Mouse (Mus musculus): ENCODE results near the gene Bdh2. TPM values are rescaled to one million over a fixed set of nuclear protein-coding genes. Genes with fewer than 3 reads are reported as not detected.

Gene Bdh2
- polyA plus RNA-seq, 1 experiment from 2014 or later = 6.3 TPM

- ATAC-seq (ENCODE audit: insufficient number of reproducible peaks, insufficient read depth, low FRiP score, low read depth) = peak; percentile 91
- H3K27ac ChIP-seq (ENCODE audit: low read length) = no peak within 1 kb of the TSS
- WGBS = 7% methylated on average over 25 of the region's 28 CpGs
Measured at GRCm38 (mm10) chr3:135307411-135308259, 26.6 kb downstream of the Bdh2 start, which contains the start of gene Slc9b2. Gene Slc9b2 (plus strand): TSS chr3:135307700.

GRCm38 (mm10) chr3:135312916-135313491, 32.0 kb downstream of the Bdh2 start:
- H3K4me1 ChIP-seq (ENCODE audit: control insufficient read depth, insufficient read depth, low read length) = no peaks in the 10 kb centered on the region
- no peak overlapping the region for H3K4me3 ChIP-seq (ENCODE audit: low read depth, low read length)
- no peak overlapping the region for H3K27ac ChIP-seq (ENCODE audit: low read length)
- H3K27me3 ChIP-seq (ENCODE audit: control insufficient read depth, insufficient read depth, low read length) = no peaks in the 10 kb centered on the region
- no peak for ATAC-seq (ENCODE audit: insufficient number of reproducible peaks, insufficient read depth, low FRiP score, low read depth)
- 49% methylated on average over 2 of the region's 2 CpGs for WGBS
- H3K36me3 ChIP-seq (ENCODE audit: control insufficient read depth, insufficient read depth, low read length) = no peaks in the 10 kb centered on the region
- H3K9me3 ChIP-seq (ENCODE audit: control insufficient read depth, low read depth, low read length) = no peaks in the 10 kb centered on the region; the same call in 1 of the 2 replicates
- no peak overlapping the region for H3K9ac ChIP-seq (replicated peaks; ENCODE audit: low read depth, low read length)
- H3K4me2 ChIP-seq (replicated peaks; ENCODE audit: low read depth, low read length) = no peak overlapping the region

More at GRCm38 (mm10) chr3:135307411-135308259, 26.6 kb downstream of the Bdh2 start, which contains the start of gene Slc9b2:
- peak within 1 kb of the TSS; percentile 25 for H3K4me3 ChIP-seq (ENCODE audit: low read depth, low read length)
- H3K4me1 ChIP-seq (ENCODE audit: control insufficient read depth, insufficient read depth, low read length) = no peaks in the 10 kb centered on the region
- H3K9me3 ChIP-seq (ENCODE audit: control insufficient read depth, low read depth, low read length) = no peaks in the 10 kb centered on the region
- H3K27me3 ChIP-seq (ENCODE audit: control insufficient read depth, insufficient read depth, low read length) = no peaks in the 10 kb centered on the region
- no peak within 1 kb of the TSS for H3K9ac ChIP-seq (replicated peaks; ENCODE audit: low read depth, low read length)
- H3K36me3 ChIP-seq (ENCODE audit: control insufficient read depth, insufficient read depth, low read length) = no peaks in the 10 kb centered on the region
- H3K4me2 ChIP-seq (replicated peaks; ENCODE audit: low read depth, low read length) = peak within 1 kb of the TSS; percentile 66

- Histone ChIP-seq H3K4me2 (replicated peaks; ENCODE audit: low read depth, low read length) (no peak overlapping the region), H3K4me1 (ENCODE audit: control insufficient read depth, insufficient read depth, low read length) (no peaks in the 10 kb centered on the region), H3K27ac (ENCODE audit: low read length) (no peak overlapping the region), H3K9ac (replicated peaks; ENCODE audit: low read depth, low read length) (no peak overlapping the region), H3K4me3 (ENCODE audit: low read depth, low read length) (no peak overlapping the region), H3K36me3 (ENCODE audit: control insufficient read depth, insufficient read depth, low read length) (no peaks in the 10 kb centered on the region), H3K9me3 (ENCODE audit: control insufficient read depth, low read depth, low read length) (no peaks in the 10 kb centered on the region; the same call in 1 of the 2 replicates), H3K27me3 (ENCODE audit: control insufficient read depth, insufficient read depth, low read length) (no peaks in the 10 kb centered on the region)
- no peak for ATAC-seq (ENCODE audit: insufficient number of reproducible peaks, insufficient read depth, low FRiP score, low read depth)
- WGBS = 79% methylated on average over 2 of the region's 2 CpGs
Measured at GRCm38 (mm10) chr3:135313727-135314126, 32.7 kb downstream of the Bdh2 start.

- no peaks in the 10 kb centered on the region for H3K27me3 ChIP-seq (ENCODE audit: control insufficient read depth, insufficient read depth, low read length)
- ATAC-seq (ENCODE audit: insufficient number of reproducible peaks, insufficient read depth, low FRiP score, low read depth) = no peak
- WGBS = 54% methylated on average over 2 of the region's 2 CpGs
- H3K4me2 ChIP-seq (replicated peaks; ENCODE audit: low read depth, low read length) = no peak overlapping the region
- no peaks in the 10 kb centered on the region for H3K36me3 ChIP-seq (ENCODE audit: control insufficient read depth, insufficient read depth, low read length)
- no peaks in the 10 kb centered on the region for H3K4me1 ChIP-seq (ENCODE audit: control insufficient read depth, insufficient read depth, low read length)
- H3K27ac ChIP-seq (ENCODE audit: low read length) = no peak overlapping the region
- H3K4me3 ChIP-seq (ENCODE audit: low read depth, low read length) = no peak overlapping the region
- H3K9ac ChIP-seq (replicated peaks; ENCODE audit: low read depth, low read length) = no peak overlapping the region
- H3K9me3 ChIP-seq (ENCODE audit: control insufficient read depth, low read depth, low read length) = no peaks in the 10 kb centered on the region; the same call in 1 of the 2 replicates
Measured at GRCm38 (mm10) chr3:135314811-135315210, 33.8 kb downstream of the Bdh2 start.

- Histone ChIP-seq H3K9me3 (ENCODE audit: control insufficient read depth, low read depth, low read length) (no peaks in the 10 kb centered on the region; the same call in 1 of the 2 replicates), H3K4me1 (ENCODE audit: control insufficient read depth, insufficient read depth, low read length) (no peaks in the 10 kb centered on the region), H3K4me3 (ENCODE audit: low read depth, low read length) (no peak overlapping the region), H3K9ac (replicated peaks; ENCODE audit: low read depth, low read length) (no peak overlapping the region), H3K27ac (ENCODE audit: low read length) (no peak overlapping the region), H3K4me2 (replicated peaks; ENCODE audit: low read depth, low read length) (no peak overlapping the region), H3K27me3 (ENCODE audit: control insufficient read depth, insufficient read depth, low read length) (no peaks in the 10 kb centered on the region), H3K36me3 (ENCODE audit: control insufficient read depth, insufficient read depth, low read length) (no peaks in the 10 kb centered on the region)
- 86% methylated on average over 9 of the region's 9 CpGs for WGBS
- ATAC-seq (ENCODE audit: insufficient number of reproducible peaks, insufficient read depth, low FRiP score, low read depth) = no peak
Measured at GRCm38 (mm10) chr3:135315720-135316425, 34.9 kb downstream of the Bdh2 start.

- no peak overlapping the region for H3K9ac ChIP-seq (replicated peaks; ENCODE audit: low read depth, low read length)
- WGBS = 83% methylated on average over 11 of the region's 11 CpGs
- no peak overlapping the region for H3K4me3 ChIP-seq (ENCODE audit: low read depth, low read length)
- no peak for ATAC-seq (ENCODE audit: insufficient number of reproducible peaks, insufficient read depth, low FRiP score, low read depth)
- H3K4me1 ChIP-seq (ENCODE audit: control insufficient read depth, insufficient read depth, low read length) = no peaks in the 10 kb centered on the region
- no peaks in the 10 kb centered on the region; the same call in 1 of the 2 replicates for H3K9me3 ChIP-seq (ENCODE audit: control insufficient read depth, low read depth, low read length)
- H3K27ac ChIP-seq (ENCODE audit: low read length) = no peak overlapping the region
- no peaks in the 10 kb centered on the region for H3K36me3 ChIP-seq (ENCODE audit: control insufficient read depth, insufficient read depth, low read length)
- no peaks in the 10 kb centered on the region for H3K27me3 ChIP-seq (ENCODE audit: control insufficient read depth, insufficient read depth, low read length)
- H3K4me2 ChIP-seq (replicated peaks; ENCODE audit: low read depth, low read length) = no peak overlapping the region
Measured at GRCm38 (mm10) chr3:135318331-135318730, 37.3 kb downstream of the Bdh2 start.

- Histone ChIP-seq H3K27me3 (ENCODE audit: control insufficient read depth, insufficient read depth, low read length) (no peaks in the 10 kb centered on the region), H3K9me3 (ENCODE audit: control insufficient read depth, low read depth, low read length) (no peaks in the 10 kb centered on the region), H3K4me3 (ENCODE audit: low read depth, low read length) (no peak overlapping the region), H3K36me3 (ENCODE audit: control insufficient read depth, insufficient read depth, low read length) (no peaks in the 10 kb centered on the region), H3K27ac (ENCODE audit: low read length) (no peak overlapping the region), H3K9ac (replicated peaks; ENCODE audit: low read depth, low read length) (no peak overlapping the region), H3K4me1 (ENCODE audit: control insufficient read depth, insufficient read depth, low read length) (no peaks in the 10 kb centered on the region), H3K4me2 (replicated peaks; ENCODE audit: low read depth, low read length) (no peak overlapping the region)
- WGBS = 60% methylated on average over 6 of the region's 6 CpGs
- ATAC-seq (ENCODE audit: insufficient number of reproducible peaks, insufficient read depth, low FRiP score, low read depth) = no peak
Measured at GRCm38 (mm10) chr3:135324354-135324753, 43.3 kb downstream of the Bdh2 start.

- no peak overlapping the region for H3K27ac ChIP-seq (ENCODE audit: low read length)
- no peak overlapping the region for H3K4me2 ChIP-seq (replicated peaks; ENCODE audit: low read depth, low read length)
- H3K4me3 ChIP-seq (ENCODE audit: low read depth, low read length) = no peak overlapping the region
- H3K27me3 ChIP-seq (ENCODE audit: control insufficient read depth, insufficient read depth, low read length) = no peaks in the 10 kb centered on the region
- H3K4me1 ChIP-seq (ENCODE audit: control insufficient read depth, insufficient read depth, low read length) = no peaks in the 10 kb centered on the region
- ATAC-seq (ENCODE audit: insufficient number of reproducible peaks, insufficient read depth, low FRiP score, low read depth) = no peak
- 65% methylated on average over 6 of the region's 6 CpGs for WGBS
- no peaks in the 10 kb centered on the region for H3K36me3 ChIP-seq (ENCODE audit: control insufficient read depth, insufficient read depth, low read length)
- no peaks in the 10 kb centered on the region for H3K9me3 ChIP-seq (ENCODE audit: control insufficient read depth, low read depth, low read length)
- no peak overlapping the region for H3K9ac ChIP-seq (replicated peaks; ENCODE audit: low read depth, low read length)
Measured at GRCm38 (mm10) chr3:135327176-135327575, 46.2 kb downstream of the Bdh2 start.
